In genomic region chr10:61920655-61921365, GRCm38 (mm10) we compare ENCODE assay signal across 9 mouse cellular contexts. TPM values are rescaled to one million over a fixed set of nuclear protein-coding genes. Genes with fewer than 3 reads are reported as not detected.
DNase-seq lines count a peak whose midpoint lies in the region; ATAC-seq and TF ChIP-seq lines count a peak whose summit lies in the region.
"Had no signal": no experiment of that assay in that cellular context is flagged by ENCODE, and none has a peak within 500 bp of the region (broad histone marks: within the 10 kb centered on the region; RNA-seq: fewer than 3 reads in every experiment).

No protein-coding gene starts in this region.

- DNase-seq in heart, embryonic 10.5 days (ENCODE audit: low spot score) = no peak
- DNase-seq in heart, postnatal 36 days = no peak
- DNase-seq in adrenal gland, postnatal 14 days = peak; percentile 65
- DNase-seq in heart, postnatal 0 days (ENCODE audit: low spot score) = peak; percentile 55
- no peak for DNase-seq in liver, embryonic 11.5 days (ENCODE audit: low spot score)
- DNase-seq in forebrain, embryonic 11.5 days (ENCODE audit: low spot score) = no peak
- DNase-seq in adipocyte (ENCODE audit: low spot score) = no peak
- DNase-seq in left cerebral cortex, adult 9 months (ENCODE audit: low spot score in 2 of 2) = no peak

- intact Hi-C loops in heart, postnatal 36 days (cut with DNase I) = no loop called here

- H3K36me3 ChIP-seq in heart, embryonic 10.5 days = peaks cover 26% of the 10 kb centered on the region
- no peaks in the 10 kb centered on the region for H3K36me3 ChIP-seq in heart, postnatal 0 days (replicated peaks; ENCODE audit: control insufficient read depth, insufficient read depth, low read length)
- peaks cover 2% of the 10 kb centered on the region; the same call in 1 of the 2 replicates for H3K36me3 ChIP-seq in liver, embryonic 11.5 days (ENCODE audit: control insufficient read depth, insufficient read depth, low read length)
- H3K36me3 ChIP-seq in forebrain, embryonic 11.5 days (ENCODE audit: control insufficient read depth, insufficient read depth, low read length) = no peaks in the 10 kb centered on the region

- WGBS in heart, embryonic 10.5 days = 12% methylated on average over 11 of the region's 11 CpGs
- WGBS in heart, postnatal 0 days = 3% methylated on average over 10 of the region's 11 CpGs
- 26% methylated on average over 11 of the region's 11 CpGs for WGBS in liver, embryonic 11.5 days
- 61% methylated on average over 10 of the region's 11 CpGs for WGBS in forebrain, embryonic 11.5 days

- peak overlapping the region; percentile 40 for H3K4me3 ChIP-seq in heart, embryonic 10.5 days
- H3K4me3 ChIP-seq in heart, postnatal 0 days (ENCODE audit: low read depth, low read length) = no peak overlapping the region
- no peak overlapping the region for H3K4me3 ChIP-seq in liver, embryonic 11.5 days (ENCODE audit: low read depth, low read length)
- no peak overlapping the region for H3K4me3 ChIP-seq in forebrain, embryonic 11.5 days (ENCODE audit: low read depth, low read length)
- H3K4me3 ChIP-seq: heart, adult 2 months had no signal

- TF ChIP-seq EP300 in heart, postnatal 0 days (IDR thresholded peaks at IDR 0.05; ENCODE audit: low read depth) = 0 out of 2 replicates have a peak, but pooled peaks have one; percentile 26

- ATAC-seq in heart, postnatal 0 days (ENCODE audit: insufficient read depth, low read depth) = peak; percentile 65
- ATAC-seq in liver, embryonic 11.5 days (replicated peaks; ENCODE audit: low FRiP score) = no peak
- no peak for ATAC-seq in forebrain, embryonic 11.5 days (replicated peaks; ENCODE audit: low FRiP score)

- H3K4me2 ChIP-seq in heart, postnatal 0 days (ENCODE audit: low read depth, low read length) = peak overlapping the region; percentile 48
- peak overlapping the region; percentile 5 for H3K4me2 ChIP-seq in liver, embryonic 11.5 days
- no peak overlapping the region for H3K4me2 ChIP-seq in forebrain, embryonic 11.5 days (ENCODE audit: low read depth, low read length, severe bottlenecking)

- H3K9ac ChIP-seq in heart, postnatal 0 days (replicated peaks; ENCODE audit: low read depth, low read length) = no peak overlapping the region
- H3K9ac ChIP-seq in liver, embryonic 11.5 days (ENCODE audit: low read depth, low read length) = no peak overlapping the region
- no peak overlapping the region for H3K9ac ChIP-seq in forebrain, embryonic 11.5 days (ENCODE audit: low read length)

- H3K27me3 ChIP-seq in heart, embryonic 10.5 days (ENCODE audit: insufficient read depth, poor library complexity, severe bottlenecking) = no peaks in the 10 kb centered on the region
- no peaks in the 10 kb centered on the region for H3K27me3 ChIP-seq in heart, postnatal 0 days (ENCODE audit: control insufficient read depth, insufficient read depth, low read length)
- no peaks in the 10 kb centered on the region for H3K27me3 ChIP-seq in liver, embryonic 11.5 days (replicated peaks; ENCODE audit: control insufficient read depth, insufficient read depth, low read length)
- H3K27me3 ChIP-seq in forebrain, embryonic 11.5 days (ENCODE audit: control insufficient read depth, insufficient read depth, low read length) = no peaks in the 10 kb centered on the region

- peaks cover 3% of the 10 kb centered on the region; the same call in 1 of the 2 replicates for H3K9me3 ChIP-seq in heart, embryonic 10.5 days
- peaks cover 3% of the 10 kb centered on the region; the same call in 1 of the 2 replicates for H3K9me3 ChIP-seq in heart, postnatal 0 days (replicated peaks; ENCODE audit: control insufficient read depth, low read length)
- 0 out of 2 replicates have a peak, but pooled peaks cover 2% of the 10 kb centered on the region for H3K9me3 ChIP-seq in liver, embryonic 11.5 days (ENCODE audit: control insufficient read depth, low read length)
- H3K9me3 ChIP-seq in forebrain, embryonic 11.5 days (ENCODE audit: control insufficient read depth, low read length) = no peaks in the 10 kb centered on the region

- peaks cover 55% of the 10 kb centered on the region for H3K4me1 ChIP-seq in heart, embryonic 10.5 days
- peaks cover 21% of the 10 kb centered on the region for H3K4me1 ChIP-seq in heart, postnatal 0 days (ENCODE audit: control insufficient read depth, insufficient read depth)
- H3K4me1 ChIP-seq in liver, embryonic 11.5 days (replicated peaks; ENCODE audit: control insufficient read depth, insufficient read depth, low read length) = no peaks in the 10 kb centered on the region; the same call in 1 of the 2 replicates
- H3K4me1 ChIP-seq in forebrain, embryonic 11.5 days (replicated peaks; ENCODE audit: control insufficient read depth, insufficient read depth, low read length) = peaks cover 4% of the 10 kb centered on the region; the same call in 1 of the 2 replicates

- peak overlapping the region; percentile 85 for H3K27ac ChIP-seq in heart, embryonic 10.5 days
- H3K27ac ChIP-seq in heart, postnatal 0 days (ENCODE audit: low read depth) = peak overlapping the region; percentile 47; the same call in 1 of the 2 replicates
- no peak overlapping the region; the same call in 1 of the 2 replicates for H3K27ac ChIP-seq in liver, embryonic 11.5 days (ENCODE audit: low read depth, low read length)
- H3K27ac ChIP-seq in forebrain, embryonic 11.5 days (ENCODE audit: low read depth, low read length) = no peak overlapping the region
- H3K27ac ChIP-seq: heart, adult 2 months had no signal

- no peak for TF ChIP-seq CTCF in heart, postnatal 0 days (IDR thresholded peaks at IDR 0.05; ENCODE audit: low read depth)

RNA-seq across cellular contexts. Expression of gene Col13a1, which starts 58.1 kb away (rescaled TPM):
- 12.3 and 17.7 TPM in 2 replicates for polyA plus RNA-seq in heart, embryonic 10.5 days (2016; fragmentation: Nextera tagmentation; extraction: Ambion mirVana)
- under 1 TPM; 0.65 to 0.97 TPM for total RNA-seq in heart, postnatal 36 days (2021)
- total RNA-seq in adrenal gland, postnatal 14 days (2021) = 10.4 and 10.6 TPM in 2 replicates
- total RNA-seq in heart, postnatal 0 days (2014; rRNA removed; ENCODE audit: low replicate concordance) = 6.5 and 11.7 TPM in 2 replicates
- polyA plus RNA-seq in heart, postnatal 0 days (2015; fragmentation: Nextera tagmentation; extraction: Ambion mirVana) = 2.3 and 2.5 TPM in 2 replicates
- 4.0 and 4.6 TPM in 2 replicates for polyA plus RNA-seq in liver, embryonic 11.5 days (2014; fragmentation: Nextera tagmentation; extraction: Ambion mirVana)
- polyA plus RNA-seq in forebrain, embryonic 11.5 days (2014; fragmentation: Nextera tagmentation; extraction: Ambion mirVana) = 1.1 and 1.2 TPM in 2 replicates

Comparison
In these comparisons a context has a peak if more than half of its experiments do, and no peak if none do; other contexts are left out.
1. DNase-seq: peak in adrenal gland, postnatal 14 days (single experiment) and heart, postnatal 0 days (single experiment); none in heart, embryonic 10.5 days (single experiment), heart, postnatal 36 days (0 of 2), liver, embryonic 11.5 days (single experiment), forebrain, embryonic 11.5 days (single experiment), adipocyte (single experiment) and left cerebral cortex, adult 9 months (0 of 2).
2. H3K27ac ChIP-seq: peak in heart, embryonic 10.5 days (single experiment) and heart, postnatal 0 days (single experiment); none in liver, embryonic 11.5 days (single experiment) and forebrain, embryonic 11.5 days (single experiment).